Mouse (Mus musculus) lung, postnatal 10 days (tissue): ENCODE results near the gene 1110065P20Rik.

Experiments used
- DNase-seq: peaks from one replicate; pipeline ENCODE4 v3.0.0; 2021

The 1110065P20Rik gene

GRCm38 (mm10) chr4:124850933-124851658, at the start of gene 1110065P20Rik:
1110065P20Rik (minus strand) TSS chr4:124851196.
- DNase-seq: peak; percentile 85

DNA sequence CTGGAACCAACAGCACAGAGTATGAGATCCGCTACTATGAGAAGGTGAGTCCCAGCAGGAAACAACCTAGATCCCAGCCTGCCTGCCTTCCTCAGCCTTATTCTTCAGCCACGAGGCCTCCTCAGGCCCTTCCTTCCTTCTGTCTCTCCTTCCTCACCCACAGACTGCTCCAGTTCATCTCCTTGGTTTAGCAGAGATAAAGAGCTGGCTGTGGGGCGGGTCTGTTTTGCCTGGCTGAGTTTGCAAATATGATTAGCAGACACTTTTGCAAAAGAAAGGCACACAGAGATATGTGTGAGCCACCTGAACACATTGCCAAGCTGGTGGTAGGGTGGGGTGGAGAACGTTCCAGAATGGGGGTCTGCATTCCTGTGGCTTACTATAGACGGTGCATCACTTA, 48.9 kb upstream of the 1110065P20Rik start:
- no peak for DNase-seq

DNA sequence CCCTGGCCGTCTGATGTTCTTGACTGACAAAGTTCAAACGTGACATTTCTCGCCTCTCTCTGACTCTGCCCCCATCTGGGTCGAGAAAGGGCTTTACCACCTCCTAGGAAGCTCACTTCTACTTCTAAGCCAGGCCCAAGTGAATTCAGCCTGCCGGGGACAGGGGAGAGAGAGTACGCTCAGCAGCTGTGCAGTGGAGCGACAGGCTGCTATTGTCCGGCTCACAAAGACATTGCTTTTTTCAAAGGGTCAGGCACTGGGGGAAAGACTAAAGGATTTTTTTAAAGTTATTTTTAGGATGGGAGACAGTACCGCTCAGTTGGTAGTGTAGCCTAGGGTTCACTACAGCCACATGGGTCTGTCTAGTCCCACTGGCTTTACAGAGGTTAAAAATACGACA, 47.4 kb upstream of the 1110065P20Rik start:
- no peak for DNase-seq

DNA sequence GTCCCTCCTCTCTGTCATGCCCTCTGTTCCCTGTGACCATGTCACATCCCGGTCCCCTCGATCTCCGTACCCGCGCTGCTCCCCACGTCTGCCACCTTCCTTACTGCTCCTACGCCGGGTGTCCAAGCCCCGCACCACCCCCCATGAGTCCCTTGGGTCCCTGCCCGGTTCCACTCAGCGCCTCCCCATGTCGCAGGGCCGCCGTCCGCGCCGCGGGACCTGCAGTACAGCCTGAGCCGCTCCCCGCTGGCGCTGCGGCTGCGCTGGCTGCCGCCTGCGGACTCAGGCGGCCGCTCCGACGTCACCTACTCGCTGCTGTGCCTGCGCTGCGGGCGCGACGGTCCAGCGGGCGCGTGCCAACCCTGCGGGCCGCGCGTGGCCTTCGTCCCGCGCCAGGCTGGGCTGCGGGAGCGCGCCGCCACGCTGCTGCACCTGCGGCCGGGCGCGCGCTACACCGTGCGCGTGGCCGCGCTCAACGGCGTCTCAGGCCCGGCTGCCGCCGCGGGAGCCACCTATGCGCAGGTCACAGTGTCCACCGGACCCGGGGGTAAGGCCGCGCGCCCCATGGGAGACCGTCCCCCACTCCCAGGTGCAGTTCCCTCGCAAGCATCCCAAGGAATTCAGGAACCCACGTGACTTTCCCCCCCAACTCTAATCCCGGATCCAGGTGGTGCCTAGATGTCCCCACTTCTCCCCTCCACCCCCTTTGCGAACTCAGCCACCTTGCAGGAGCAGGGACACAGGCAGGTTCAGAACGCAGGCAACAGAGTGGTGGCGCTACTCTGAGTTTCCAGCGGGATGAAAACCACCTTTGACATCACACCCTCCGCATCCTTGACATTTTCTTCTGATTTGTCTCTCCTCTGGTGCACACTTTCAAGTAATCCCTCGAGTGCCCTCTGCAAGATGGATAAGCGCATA, 43.8 kb upstream of the 1110065P20Rik start:
- DNase-seq: no peak

- no peak for DNase-seq
Measured at GRCm38 (mm10) chr4:124893769-124894168, 42.8 kb upstream of the 1110065P20Rik start.

DNA sequence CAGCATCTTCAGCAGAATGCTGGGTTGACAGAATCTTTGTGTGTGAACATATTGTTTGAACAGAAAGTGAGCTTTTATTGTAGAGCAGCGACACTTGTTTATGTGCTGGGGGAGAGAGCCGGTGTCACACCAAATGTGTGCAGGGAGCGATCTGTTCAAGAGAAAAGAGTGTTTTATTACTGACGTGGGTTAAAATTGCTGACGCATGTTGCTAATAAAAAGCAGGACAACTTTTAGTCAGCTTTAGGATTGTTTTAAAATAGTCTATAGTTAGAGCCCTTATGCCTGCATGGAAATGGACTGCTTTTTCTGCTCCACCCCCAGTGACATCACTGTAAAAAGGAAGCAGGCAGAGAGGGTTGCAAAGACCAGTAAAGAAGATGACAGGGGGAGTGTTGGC, 39.8 kb upstream of the 1110065P20Rik start:
- DNase-seq: no peak

DNA sequence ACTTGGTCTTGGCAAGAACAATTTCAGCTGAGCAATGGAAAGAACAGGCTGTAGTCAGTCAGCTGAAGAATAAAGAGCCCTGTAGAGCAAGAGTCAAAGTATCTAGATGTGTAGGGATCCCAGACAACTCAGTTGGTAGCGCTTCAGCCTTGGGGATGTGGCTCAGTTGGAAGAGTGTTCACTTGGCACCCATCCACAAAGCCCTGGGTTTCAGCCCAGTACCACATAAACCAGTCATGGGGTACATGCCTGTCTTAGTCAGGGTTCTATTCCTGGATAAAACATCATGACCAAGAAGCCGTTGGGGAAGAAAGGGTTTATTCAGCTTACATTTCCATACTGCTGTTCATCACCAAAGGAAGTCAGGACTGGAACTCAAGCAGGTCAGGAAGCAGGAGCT, 38.9 kb upstream of the 1110065P20Rik start:
- DNase-seq: no peak

DNA sequence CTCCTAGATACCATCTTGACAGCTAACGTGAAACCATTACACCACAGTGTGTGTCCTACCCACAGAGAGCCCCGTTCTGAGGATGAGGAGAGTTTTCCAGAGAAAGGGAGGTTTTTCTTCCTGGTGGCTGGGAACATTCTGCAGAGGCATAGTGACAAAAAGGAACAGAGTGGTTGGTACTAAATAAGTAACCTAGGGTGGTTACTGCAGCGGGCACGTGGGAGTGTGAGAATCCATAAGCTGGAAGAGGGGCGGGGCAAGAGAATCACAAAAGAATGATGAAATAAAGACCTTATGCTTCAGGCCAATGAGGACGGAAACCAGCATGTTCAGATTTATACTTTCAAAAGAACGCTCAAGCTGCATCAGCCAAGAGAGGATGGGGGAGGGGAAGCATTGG, 37.7 kb upstream of the 1110065P20Rik start:
- no peak for DNase-seq

GRCm38 (mm10) chr4:124882151-124882729, 31.2 kb upstream of the 1110065P20Rik start:
- peak; percentile 55 for DNase-seq

GRCm38 (mm10) chr4:124881341-124881908, 30.4 kb upstream of the 1110065P20Rik start:
- no peak for DNase-seq

- no peak for DNase-seq
Measured at GRCm38 (mm10) chr4:124880599-124880998, 29.6 kb upstream of the 1110065P20Rik start, which contains the start of gene Epha10. Epha10 (plus strand) TSS chr4:124880899.

DNA sequence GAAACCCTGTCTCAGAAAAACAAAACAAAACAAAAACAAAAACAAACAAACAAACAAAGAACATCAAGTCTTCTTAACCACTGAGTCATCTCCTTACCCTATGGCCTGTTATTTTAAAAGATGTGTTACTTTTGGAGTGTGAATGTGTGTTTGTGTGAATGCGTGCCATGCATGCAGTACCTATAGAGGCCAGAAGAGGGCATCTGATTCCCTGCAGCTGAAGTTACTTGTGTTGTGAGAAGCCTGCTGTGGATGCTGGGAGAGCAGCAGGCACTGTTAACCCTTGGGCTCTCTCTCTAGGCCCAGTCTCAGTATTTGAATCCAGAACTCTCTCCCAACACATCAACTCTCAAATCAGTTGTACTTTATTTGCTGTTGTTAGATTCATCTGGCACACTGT, 21.7 kb upstream of the 1110065P20Rik start:
- DNase-seq: no peak

DNA sequence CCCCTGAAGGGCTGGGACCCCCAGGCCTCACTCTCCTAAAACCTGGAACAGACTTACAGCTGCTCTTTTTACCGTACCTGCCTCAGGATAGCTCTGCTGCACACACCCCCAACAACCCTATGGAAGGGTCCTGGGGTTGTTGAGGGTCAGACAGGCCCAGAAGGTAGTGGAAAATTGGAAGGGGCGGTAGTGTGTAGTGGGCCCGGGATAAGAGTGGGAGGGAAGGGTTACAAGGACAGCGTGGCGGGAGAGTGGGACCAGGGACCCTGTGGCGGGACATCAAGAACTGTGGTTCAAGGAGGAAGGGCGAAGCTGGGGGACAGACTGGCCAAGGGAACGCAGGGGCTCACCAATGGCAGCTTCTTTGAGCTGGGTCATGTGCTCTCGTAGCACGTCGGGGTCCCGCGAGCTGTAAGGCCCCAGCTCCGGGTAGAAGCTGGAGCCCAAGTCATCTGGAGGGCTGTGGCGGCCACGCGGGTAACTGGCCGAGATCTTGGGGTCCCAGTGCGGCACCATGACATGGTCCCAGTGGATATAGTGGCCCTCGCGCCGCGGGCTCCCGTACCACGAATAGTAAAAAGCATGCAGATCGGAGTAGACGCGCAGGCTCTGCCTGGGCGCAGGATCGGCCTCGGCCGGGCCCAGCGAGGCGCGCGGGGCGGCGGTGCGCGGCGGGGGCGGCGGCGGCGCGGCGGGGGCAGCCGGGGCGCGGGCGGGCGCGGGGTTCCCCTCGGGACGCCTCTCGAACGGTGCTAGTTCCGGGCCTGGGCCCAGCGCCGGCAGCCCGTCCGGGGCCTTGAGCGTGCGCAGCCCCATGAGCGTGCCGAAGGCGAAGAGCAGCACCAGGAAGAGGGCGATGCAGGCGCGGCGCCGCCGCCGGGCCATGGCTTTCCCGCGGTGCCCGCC, 10.5 kb upstream of the 1110065P20Rik start, which contains the start of gene Maneal:
Maneal (minus strand) TSS at position 889 of the 906 bp plus-strand sequence.
- no peak for DNase-seq

DNA sequence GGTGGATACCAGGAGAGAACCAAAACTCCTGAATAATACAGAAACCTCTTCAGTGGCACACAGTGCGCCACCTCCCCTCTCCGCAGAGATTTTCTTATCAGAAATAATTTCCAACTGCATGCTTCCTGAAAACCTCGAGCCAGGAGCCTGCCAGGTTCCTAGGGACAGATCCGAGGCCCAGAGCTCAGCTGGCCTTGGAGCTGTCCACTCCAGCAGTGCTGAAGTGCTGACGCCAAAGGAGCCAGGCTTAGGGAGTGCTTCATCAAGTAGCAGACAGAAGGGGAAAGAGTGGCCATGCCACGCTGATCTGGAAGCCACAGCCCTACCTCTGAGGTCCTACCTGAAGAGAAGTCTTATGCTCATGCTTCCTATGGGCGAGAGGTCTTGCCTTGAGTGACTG, 9.4 kb upstream of the 1110065P20Rik start:
- DNase-seq: peak; percentile 80

- no peak for DNase-seq
Measured at GRCm38 (mm10) chr4:124858370-124858769, 7.4 kb upstream of the 1110065P20Rik start.

DNA sequence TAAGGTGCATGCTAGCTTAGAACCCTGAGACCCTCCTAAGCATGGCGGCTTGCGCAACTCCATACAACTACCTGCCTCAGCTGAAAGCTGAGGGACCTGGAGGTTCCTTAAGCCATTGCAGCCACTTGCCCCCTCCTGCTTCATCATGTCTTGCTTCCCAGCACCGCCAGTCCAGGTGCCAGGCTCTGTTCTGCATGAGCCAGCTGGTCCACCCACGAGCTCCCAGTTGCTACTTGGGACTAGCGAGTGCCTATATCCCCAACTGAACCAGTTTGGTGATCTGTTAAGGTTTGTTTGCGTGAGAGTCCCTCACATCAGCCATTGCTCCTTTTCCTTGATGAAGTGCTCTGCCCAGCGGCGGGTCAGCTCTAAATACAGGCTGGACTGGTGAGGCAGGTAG, 5.3 kb upstream of the 1110065P20Rik start:
- no peak for DNase-seq

DNA sequence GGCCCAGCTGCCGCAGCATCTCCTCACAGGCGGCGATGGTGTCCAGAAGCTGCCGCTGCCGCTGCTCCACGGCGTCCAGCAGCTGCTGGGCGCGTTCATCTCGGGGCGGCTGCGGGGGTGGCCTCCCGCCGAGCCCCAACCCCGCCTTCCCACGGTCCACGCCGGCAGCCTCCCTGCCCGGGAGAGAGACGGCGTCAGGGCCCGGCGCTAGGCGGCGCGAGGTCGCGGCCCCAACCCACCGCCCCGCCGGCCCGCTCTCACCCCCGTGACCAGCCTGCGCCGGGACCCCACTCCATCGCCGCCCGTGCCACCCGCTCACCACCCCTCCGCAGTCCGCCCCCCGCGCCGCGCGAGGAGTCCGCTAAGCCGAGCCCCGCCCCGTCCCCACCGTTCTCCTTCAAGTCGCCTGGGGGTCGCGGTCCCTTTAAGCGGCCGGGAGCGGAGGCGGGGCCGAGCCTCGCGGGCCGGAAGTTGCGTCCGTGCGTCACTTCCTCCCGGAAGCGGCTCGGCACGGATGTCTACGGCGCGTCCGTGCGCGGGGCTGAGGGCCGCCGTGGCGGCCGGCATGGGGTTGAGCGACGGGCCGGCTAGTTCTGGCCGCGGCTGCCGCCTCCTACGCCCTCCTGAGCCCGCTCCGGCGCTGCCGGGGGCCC, 609 bp downstream of the 1110065P20Rik start, which contains the start of gene Yrdc:
Yrdc (plus strand) TSS at position 419 of the 653 bp plus-strand sequence.
- peak; percentile 97 for DNase-seq

- peak; percentile 76 for DNase-seq
Measured at GRCm38 (mm10) chr4:124849631-124850260, 1.2 kb downstream of the 1110065P20Rik start.

GRCm38 (mm10) chr4:124847573-124847972, 3.4 kb downstream of the 1110065P20Rik start:
- DNase-seq: peak; percentile 90

DNA sequence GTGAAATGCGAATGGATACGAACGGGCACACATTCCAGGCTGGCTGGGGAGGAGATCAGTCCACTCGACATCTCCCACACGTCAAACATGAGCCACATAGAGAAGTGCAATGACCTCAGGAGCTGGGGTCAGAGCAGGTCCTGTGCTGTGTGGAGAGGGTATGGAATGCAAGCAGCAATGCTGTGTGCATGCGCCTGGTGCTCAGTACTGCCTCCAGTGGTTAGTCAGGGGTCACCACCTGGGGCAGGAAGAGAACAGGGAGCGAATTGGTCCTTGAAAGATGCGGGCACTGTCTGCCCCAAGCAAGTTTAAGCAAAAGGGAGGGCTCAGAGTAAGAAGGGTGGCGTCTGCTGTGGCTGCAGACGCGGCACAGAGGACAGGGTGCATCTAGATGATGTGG, 7.5 kb downstream of the 1110065P20Rik start:
- DNase-seq: peak; percentile 51

DNA sequence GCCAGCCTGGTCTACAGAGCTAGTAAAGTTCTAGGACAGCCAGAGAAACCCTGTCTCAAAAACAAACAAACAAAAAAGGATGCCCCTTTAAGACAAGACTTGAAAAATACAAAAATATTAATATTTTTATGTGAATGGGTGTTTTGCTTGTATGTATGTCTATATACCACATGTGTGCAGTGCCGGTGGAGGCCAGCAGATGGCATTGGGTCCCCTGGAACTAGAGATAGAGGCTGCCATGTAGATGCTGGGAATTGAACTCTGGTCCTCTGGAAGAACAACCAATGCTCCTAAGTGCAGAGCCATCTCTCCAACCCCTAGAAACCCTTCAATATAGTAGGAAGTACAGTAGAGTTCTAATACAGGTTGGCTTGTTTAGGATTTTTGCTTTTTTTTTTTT, 10.0 kb downstream of the 1110065P20Rik start:
- no peak for DNase-seq
